Comparison of ENCODE assay signal across 16 mouse cellular contexts in the genomic region with DNA sequence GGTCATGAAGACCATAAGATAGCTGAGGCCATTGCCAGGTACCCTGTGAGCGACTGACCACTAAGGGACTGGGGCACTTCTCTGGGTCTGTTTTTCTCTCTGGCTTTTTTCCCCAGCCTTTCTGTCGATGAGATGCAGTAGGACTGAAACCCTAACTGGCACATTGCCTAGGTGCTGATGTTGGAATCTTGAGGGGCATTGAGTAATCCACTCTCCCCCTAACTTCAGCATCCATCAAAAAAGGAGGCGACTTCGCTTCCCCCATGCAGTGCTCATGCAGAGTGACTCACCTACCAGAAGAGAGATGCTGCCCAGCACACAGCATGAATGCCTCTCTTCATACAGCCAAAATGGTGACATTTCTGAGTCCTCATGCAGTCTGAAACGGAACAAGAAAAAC.
"Had no signal": no experiment of that assay in that cellular context is flagged by ENCODE, and none has a peak within 500 bp of the region (broad histone marks: within the 10 kb centered on the region; RNA-seq: fewer than 3 reads in every experiment).

No protein-coding gene starts in this region.

- ATAC-seq: lung, postnatal 0 days; midbrain, embryonic 13.5 days; midbrain, embryonic 15.5 days had no signal

- H3K4me1 ChIP-seq: lung, embryonic 15.5 days; megakaryocyte, embryonic 14.5 days; midbrain, embryonic 13.5 days; midbrain, embryonic 15.5 days; neural tube, embryonic 12.5 days; stomach, embryonic 15.5 days had no signal

- H3K4me2 ChIP-seq: lung, embryonic 15.5 days; midbrain, embryonic 11.5 days; midbrain, embryonic 13.5 days; midbrain, embryonic 15.5 days; neural tube, embryonic 12.5 days; stomach, embryonic 15.5 days had no signal

- H3K9me3 ChIP-seq: lung, embryonic 15.5 days; midbrain, embryonic 13.5 days; midbrain, embryonic 15.5 days; neural tube, embryonic 12.5 days; stomach, embryonic 15.5 days had no signal

- H3K27me3 ChIP-seq: lung, embryonic 15.5 days; megakaryocyte, embryonic 14.5 days; midbrain, embryonic 13.5 days; midbrain, embryonic 15.5 days; neural tube, embryonic 12.5 days; stomach, embryonic 15.5 days had no signal

- H3K36me3 ChIP-seq: lung, embryonic 15.5 days; midbrain, embryonic 13.5 days; midbrain, embryonic 15.5 days; neural tube, embryonic 12.5 days; stomach, embryonic 15.5 days had no signal

- H3K4me3 ChIP-seq: lung, embryonic 15.5 days; megakaryocyte, embryonic 14.5 days; midbrain, embryonic 13.5 days; midbrain, embryonic 15.5 days; neural tube, embryonic 12.5 days; stomach, embryonic 15.5 days had no signal

- DNase-seq: lung, adult 2 months; lung, postnatal 14 days; lung, postnatal 36 days; thymus, adult 18-20 months; thymus, postnatal 25 days; thymus, postnatal 4 days had no signal

- H3K9ac ChIP-seq: liver, embryonic 14.5 days; lung, embryonic 15.5 days; midbrain, embryonic 13.5 days; midbrain, embryonic 15.5 days; neural tube, embryonic 12.5 days; stomach, embryonic 15.5 days had no signal

- H3K27ac ChIP-seq: liver, embryonic 14.5 days; lung, embryonic 15.5 days; macrophage; midbrain, embryonic 13.5 days; midbrain, embryonic 15.5 days; neural tube, embryonic 12.5 days; stomach, embryonic 15.5 days had no signal
